Mouse (Mus musculus) layer of hippocampus, postnatal 10 days (tissue): ENCODE measurements around the gene Tbc1d17. TPM values are rescaled to one million over a fixed set of nuclear protein-coding genes. Genes with fewer than 3 reads are reported as not detected.

ENCODE experiments used
- DNase-seq, 2 experiments: peaks; one replicate each; pipeline ENCODE4 v3.0.0; 2021; ENCODE audit warnings: low spot score in 2 of 2
- total RNA-seq, 2 experiments: library from RNA; stranded (reverse); gene quantifications; 2 replicates each; pipeline ENCODE4 v1.2.3; 2021

Gene Tbc1d17
- total RNA-seq, 2 experiments from 2014 or later, result 41.2 to 53.3 TPM

- DNase-seq, result peak; percentile 73 to 80
Observed at GRCm38 (mm10) chr7:44854356-44855031, 5.6 kb upstream of the Tbc1d17 start.

GRCm38 (mm10) chr7:44853596-44854355 is 4.9 kb upstream of the Tbc1d17 start:
- no peak for DNase-seq

- no peak for DNase-seq
Observed at GRCm38 (mm10) chr7:44853065-44853464, 4.2 kb upstream of the Tbc1d17 start.

GRCm38 (mm10) chr7:44852259-44853027 is 3.6 kb upstream of the Tbc1d17 start:
- no peak for DNase-seq

- DNase-seq, result no peak
Observed at GRCm38 (mm10) chr7:44851625-44852234, 2.9 kb upstream of the Tbc1d17 start.

- no peak for DNase-seq
Observed at GRCm38 (mm10) chr7:44850789-44851624, 2.1 kb upstream of the Tbc1d17 start.

GRCm38 (mm10) chr7:44850146-44850545 is 1.3 kb upstream of the Tbc1d17 start:
- DNase-seq, result peak; percentile 69 to 80

GRCm38 (mm10) chr7:44849416-44850111 is 685 bp upstream of the Tbc1d17 start:
- DNase-seq, result peak; percentile 89 to 90

- no peak for DNase-seq
Observed at GRCm38 (mm10) chr7:44847772-44848171, 1.1 kb downstream of the Tbc1d17 start.

- no peak for DNase-seq
Observed at GRCm38 (mm10) chr7:44846804-44847203, 2.1 kb downstream of the Tbc1d17 start.

- no peak for DNase-seq
Observed at GRCm38 (mm10) chr7:44845006-44845405, 3.9 kb downstream of the Tbc1d17 start.

- no peak for DNase-seq
Observed at GRCm38 (mm10) chr7:44841825-44842463, 6.9 kb downstream of the Tbc1d17 start.

- no peak for DNase-seq
Observed at GRCm38 (mm10) chr7:44840426-44840825, 8.5 kb downstream of the Tbc1d17 start.

- DNase-seq, result peak; percentile 53 to 68
Observed at GRCm38 (mm10) chr7:44839491-44840191, 9.2 kb downstream of the Tbc1d17 start.

- DNase-seq, result no peak
Observed at GRCm38 (mm10) chr7:44839171-44839490, 9.7 kb downstream of the Tbc1d17 start.

- DNase-seq, result no peak
Observed at GRCm38 (mm10) chr7:44838073-44838472, 10.8 kb downstream of the Tbc1d17 start.

GRCm38 (mm10) chr7:44836423-44837053 is 12.3 kb downstream of the Tbc1d17 start:
- no peak for DNase-seq

GRCm38 (mm10) chr7:44836016-44836404 is 12.9 kb downstream of the Tbc1d17 start:
- no peak for DNase-seq
